Mouse (Mus musculus) forebrain, embryonic 14.5 days (tissue): ENCODE measurements around the gene Ambp. TPM values are rescaled to one million over a fixed set of nuclear protein-coding genes. Genes with fewer than 3 reads are reported as not detected.

Experiments used
- ATAC-seq: fragments of 200-750 bp; cut with Nextera tagmentation; 2 replicates; pipeline ENCODE4 v1.8.0; 2017; ENCODE audit warnings: mild to moderate bottlenecking, moderate library complexity
- DNase-seq: peaks from one replicate; pipeline ENCODE4 v3.0.0-alpha.2; 2015; ENCODE audit warnings: low spot score
- H3K27ac ChIP-seq: fragments of 300-500 bp; sonication (generic); 2 replicates; pipeline ENCODE4 v1.5.1; 2014; ENCODE audit warnings: low read depth, mild to moderate bottlenecking, control low read depth, low read length, moderate library complexity
- H3K27me3 ChIP-seq: fragments of 300-500 bp; sonication (generic); replicated peaks from 2 replicates; pipeline ENCODE4 v1.6.1; 2014; ENCODE audit warnings: low read length, control low read depth, mixed read lengths; ENCODE audit not compliant: control insufficient read depth, insufficient read depth
- H3K36me3 ChIP-seq: fragments of 300-500 bp; sonication (generic); 2 replicates; pipeline ENCODE4 v1.6.1; 2014; ENCODE audit warnings: low read length, control low read depth; ENCODE audit not compliant: control insufficient read depth, insufficient read depth
- H3K4me1 ChIP-seq: fragments of 300-500 bp; sonication (generic); 2 replicates; pipeline ENCODE4 v1.6.1; 2014; ENCODE audit warnings: antibody characterized with exemption, low read length, control low read depth; ENCODE audit not compliant: control insufficient read depth, insufficient read depth
- H3K4me2 ChIP-seq: fragments of 300-500 bp; sonication (generic); 2 replicates; pipeline ENCODE4 v1.6.1; 2014; ENCODE audit warnings: mild to moderate bottlenecking, control low read depth, low read length
- H3K4me3 ChIP-seq: fragments of 300-500 bp; sonication (generic); 2 replicates; pipeline ENCODE4 v1.5.1; 2014; ENCODE audit warnings: low read depth, low read length, control low read depth
- H3K9ac ChIP-seq: fragments of 300-500 bp; sonication (generic); 2 replicates; pipeline ENCODE4 v1.6.1; 2014; ENCODE audit warnings: mild to moderate bottlenecking, low read length, control low read depth, moderate library complexity
- H3K9me3 ChIP-seq: fragments of 300-500 bp; sonication (generic); replicated peaks from 2 replicates; pipeline ENCODE4 v1.6.1; 2016; ENCODE audit warnings: low read length, control low read depth, mixed read lengths; ENCODE audit not compliant: control insufficient read depth
- WGBS: fragments of 180-500 bp; shearing (Covaris S2); extraction: QIAGEN DNeasy Blood & Tissue Kit; methylation state at CpG from one replicate; pipeline ENCODE4 v1.1.7; 2014; 5-methylcytosine and 5-hydroxymethylcytosine counted together
- polyA plus RNA-seq: library from polyadenylated mRNA; unstranded; fragments of >200 nt; fragmentation: Nextera tagmentation; extraction: Ambion mirVana; gene quantifications from 2 replicates; pipeline ENCODE4 v1.2.1, GENCODE M21; 2014

Ambp gene
- polyA plus RNA-seq, result not detected in 2 replicates

- no peak within 1 kb of the TSS for H3K4me3 ChIP-seq
- H3K4me2 ChIP-seq, result no peak within 1 kb of the TSS
- ATAC-seq, result no peak
- H3K4me1 ChIP-seq, result no peaks in the 10 kb centered on the region
- H3K27me3 ChIP-seq, result no peaks in the 10 kb centered on the region
- no peaks in the 10 kb centered on the region for H3K36me3 ChIP-seq
- H3K9me3 ChIP-seq, result no peaks in the 10 kb centered on the region
- WGBS, result 61% methylated on average over 5 of the region's 5 CpGs
- H3K27ac ChIP-seq, result no peak within 1 kb of the TSS
- no peak within 1 kb of the TSS for H3K9ac ChIP-seq
- no peak for DNase-seq
Measured at GRCm38 (mm10) chr4:63154699-63155098, at the start of gene Ambp. Gene Ambp (minus strand): TSS chr4:63154799.

- 90% methylated on average over 7 of the region's 7 CpGs for WGBS
- H3K9me3 ChIP-seq, result no peaks in the 10 kb centered on the region
- H3K27me3 ChIP-seq, result no peaks in the 10 kb centered on the region
- ATAC-seq (no peak), DNase-seq (no peak)
- H3K4me3 ChIP-seq, result no peak overlapping the region
- no peak overlapping the region for H3K27ac ChIP-seq
- no peak overlapping the region for H3K9ac ChIP-seq
- H3K36me3 ChIP-seq, result no peaks in the 10 kb centered on the region
- no peak overlapping the region for H3K4me2 ChIP-seq
- H3K4me1 ChIP-seq, result no peaks in the 10 kb centered on the region
Measured at GRCm38 (mm10) chr4:63203874-63204273, 49.3 kb upstream of the Ambp start.

- DNase-seq (no peak), ATAC-seq (no peak)
- 88% methylated on average over 5 of the region's 5 CpGs for WGBS
- Histone ChIP-seq H3K27ac (no peak overlapping the region), H3K36me3 (no peaks in the 10 kb centered on the region), H3K4me3 (no peak overlapping the region), H3K4me1 (no peaks in the 10 kb centered on the region), H3K9me3 (no peaks in the 10 kb centered on the region), H3K4me2 (no peak overlapping the region), H3K9ac (no peak overlapping the region), H3K27me3 (no peaks in the 10 kb centered on the region)
Measured at GRCm38 (mm10) chr4:63199366-63199765, 44.8 kb upstream of the Ambp start.

GRCm38 (mm10) chr4:63194366-63194765, 39.8 kb upstream of the Ambp start:
- ATAC-seq (no peak), DNase-seq (no peak)
- WGBS, result 92% methylated on average over 2 of the region's 2 CpGs
- Histone ChIP-seq H3K27me3 (no peaks in the 10 kb centered on the region), H3K4me1 (no peaks in the 10 kb centered on the region), H3K4me2 (no peak overlapping the region), H3K27ac (no peak overlapping the region), H3K36me3 (no peaks in the 10 kb centered on the region), H3K9ac (no peak overlapping the region), H3K4me3 (no peak overlapping the region), H3K9me3 (no peaks in the 10 kb centered on the region)

- WGBS, result 76% methylated on average over 5 of the region's 5 CpGs
- Histone ChIP-seq H3K27ac (no peak overlapping the region), H3K4me2 (no peak overlapping the region), H3K9me3 (no peaks in the 10 kb centered on the region), H3K9ac (no peak overlapping the region), H3K4me3 (no peak overlapping the region), H3K36me3 (no peaks in the 10 kb centered on the region), H3K27me3 (no peaks in the 10 kb centered on the region), H3K4me1 (no peaks in the 10 kb centered on the region)
- DNase-seq, result no peak
- ATAC-seq, result no peak
Measured at GRCm38 (mm10) chr4:63191641-63192040, 37.0 kb upstream of the Ambp start.

GRCm38 (mm10) chr4:63186281-63186870, 31.8 kb upstream of the Ambp start:
- Histone ChIP-seq H3K4me2 (no peak overlapping the region), H3K27me3 (no peaks in the 10 kb centered on the region), H3K9ac (no peak overlapping the region), H3K27ac (no peak overlapping the region), H3K4me3 (no peak overlapping the region), H3K36me3 (no peaks in the 10 kb centered on the region), H3K4me1 (no peaks in the 10 kb centered on the region), H3K9me3 (no peaks in the 10 kb centered on the region)
- WGBS, result 11% methylated on average over 21 of the region's 21 CpGs
- peak; percentile 60 for ATAC-seq
- DNase-seq, result peak; percentile 40

GRCm38 (mm10) chr4:63181556-63181955, 27.0 kb upstream of the Ambp start:
- H3K9me3 ChIP-seq, result no peaks in the 10 kb centered on the region
- 9% methylated on average over 5 of the region's 5 CpGs for WGBS
- peak; percentile 86 for ATAC-seq

GRCm38 (mm10) chr4:63171969-63172685, 17.5 kb upstream of the Ambp start, which contains the start of gene Kif12:
Gene Kif12 (minus strand): TSS chr4:63172131.
- ATAC-seq (no peak), DNase-seq (no peak)
- no peaks in the 10 kb centered on the region for H3K9me3 ChIP-seq
- H3K9ac ChIP-seq, result no peak within 1 kb of the TSS
- no peak within 1 kb of the TSS for H3K27ac ChIP-seq
- H3K27me3 ChIP-seq, result no peaks in the 10 kb centered on the region
- H3K36me3 ChIP-seq, result no peaks in the 10 kb centered on the region
- WGBS, result 78% methylated on average over 4 of the region's 4 CpGs
- H3K4me3 ChIP-seq, result no peak within 1 kb of the TSS
- H3K4me1 ChIP-seq, result no peaks in the 10 kb centered on the region
- H3K4me2 ChIP-seq, result no peak within 1 kb of the TSS

More at GRCm38 (mm10) chr4:63181556-63181955, 27.0 kb upstream of the Ambp start:
- no peaks in the 10 kb centered on the region for H3K4me1 ChIP-seq
- H3K36me3 ChIP-seq, result no peaks in the 10 kb centered on the region
- peak; percentile 76 for DNase-seq
- H3K27me3 ChIP-seq, result no peaks in the 10 kb centered on the region
- H3K4me2 ChIP-seq, result no peak overlapping the region
- H3K9ac ChIP-seq, result no peak overlapping the region
- no peak overlapping the region for H3K27ac ChIP-seq
- no peak overlapping the region for H3K4me3 ChIP-seq

- Histone ChIP-seq H3K9me3 (no peaks in the 10 kb centered on the region), H3K9ac (no peak overlapping the region), H3K27ac (no peak overlapping the region), H3K4me3 (no peak overlapping the region), H3K4me1 (no peaks in the 10 kb centered on the region), H3K4me2 (no peak overlapping the region), H3K27me3 (no peaks in the 10 kb centered on the region), H3K36me3 (no peaks in the 10 kb centered on the region)
- WGBS, result 49% methylated on average over 24 of the region's 24 CpGs
- no peak for ATAC-seq
- no peak for DNase-seq
Measured at GRCm38 (mm10) chr4:63171122-63171521, 16.5 kb upstream of the Ambp start.
